Mouse (Mus musculus) stomach, postnatal 0 days (tissue): ENCODE data around the gene Runx2.

ENCODE experiments used
- CTCF ChIP-seq: IDR thresholded peaks from 2 replicates; pipeline ENCODE4 v1.5.1; 2016; ENCODE audit warnings: antibody characterized with exemption, low read depth, mild to moderate bottlenecking, moderate library complexity
- EP300 ChIP-seq: optimal IDR thresholded peaks from 2 replicates; pipeline ENCODE3; 2016; ENCODE audit warnings: antibody characterized with exemption

DNA sequence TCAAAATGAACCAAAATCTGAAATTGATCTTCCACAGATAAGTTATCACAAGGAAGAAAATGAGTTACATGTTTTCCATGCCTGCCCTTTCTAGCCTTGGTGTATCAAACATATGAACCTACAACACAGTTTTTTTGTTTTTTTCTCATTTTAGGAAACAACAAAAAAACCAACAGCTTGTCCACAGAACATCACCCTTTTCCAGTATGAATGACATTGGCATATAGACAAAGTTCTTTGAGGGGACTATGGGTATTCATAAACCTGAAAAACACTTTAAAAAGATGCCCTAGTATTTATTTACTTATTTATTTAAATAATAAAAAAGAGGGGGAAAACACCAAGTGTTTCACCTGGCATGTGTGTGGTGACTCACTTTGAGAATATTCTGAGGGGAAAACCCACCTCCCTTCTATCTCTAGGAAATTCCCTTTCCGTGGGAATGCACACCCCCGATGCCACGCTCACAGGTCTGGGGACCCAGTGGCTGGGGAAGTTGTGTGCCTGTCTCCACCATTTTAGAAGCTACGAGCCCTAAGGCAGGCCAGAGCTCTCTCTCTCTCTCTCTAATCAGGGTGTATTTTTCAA lies 249.9 kb downstream of the Runx2 start:
- TF ChIP-seq CTCF (no peak), EP300 (no peak)
